Mouse (Mus musculus) gastrocnemius, postnatal 25 days (tissue): Measurements from ENCODE around the gene Mid1. TPM values are rescaled to one million over a fixed set of nuclear protein-coding genes. Genes with fewer than 3 reads are reported as not detected.
A peak's percentile ranks its signal among the peaks of the same experiment; 100 is the strongest.

Experiments used
- DNase-seq: peaks from one replicate; pipeline ENCODE4 v3.0.0; 2022
- long read RNA-seq, 2 experiments: library from polyadenylated mRNA; stranded (forward); transcript quantifications; one replicate each; pipeline ENCODE4 v2.0.0; 2021
- total RNA-seq, 2 experiments: library from RNA; stranded (reverse); gene quantifications; 1 replicate in 1 of 2; 2 replicates in 1 of 2; pipeline ENCODE4 v1.2.3; 2021

Mid1 gene
- 1 to 10 TPM; 3.1 to 6.7 TPM for total RNA-seq
- long read RNA-seq, experiment 1, partial matches to known transcripts = 0 of 5 reads
- long read RNA-seq, experiment 1, other reads (novel, unspliced or antisense) = 5 of 5 reads
- long read RNA-seq, experiment 2, partial matches to known transcripts = 1 of 10 reads
- long read RNA-seq, experiment 2, other reads (novel, unspliced or antisense) = 9 of 10 reads

DNA sequence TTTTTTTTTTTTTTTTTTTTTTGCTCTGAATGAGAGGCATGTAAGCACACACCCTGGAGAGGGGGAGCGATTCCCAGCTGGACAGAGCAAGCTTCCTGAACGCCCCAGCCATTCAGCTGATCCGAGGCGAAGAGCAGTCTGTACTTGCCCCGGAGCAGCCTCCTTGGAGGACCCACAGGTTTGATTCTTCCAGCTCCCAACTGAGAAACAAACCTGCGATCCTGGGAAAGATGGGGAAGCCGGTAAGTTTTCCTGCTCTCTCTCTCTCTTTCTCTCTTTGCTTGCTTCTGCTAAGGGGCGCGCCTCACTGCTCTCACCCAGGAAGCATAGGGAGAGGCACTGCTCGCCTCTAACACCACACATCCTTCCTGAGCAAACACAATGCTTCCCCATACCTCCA is at the start of gene Mid1:
Gene Mid1, plus strand, starts transcription at position 69 of the 400 bp plus-strand sequence.
- no peak for DNase-seq

DNA sequence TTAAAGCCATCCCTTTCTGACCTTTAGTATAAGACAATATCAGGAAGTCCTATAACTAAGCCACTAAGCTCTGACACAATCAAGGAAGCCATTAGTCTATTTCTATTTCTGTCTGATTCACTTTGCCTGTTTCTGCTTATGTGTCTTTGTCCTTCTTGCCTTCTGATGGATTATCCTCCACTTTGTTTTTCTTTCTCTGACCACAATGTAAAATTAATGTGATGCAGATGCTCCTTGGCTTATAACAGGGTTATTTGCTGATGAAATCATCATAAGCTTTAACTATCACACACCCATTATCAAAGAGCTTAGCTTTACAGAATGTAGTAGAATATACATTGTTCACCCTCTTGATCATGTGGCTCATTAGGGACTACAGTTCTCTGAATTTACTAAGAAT is 11.9 kb upstream of the Mid1 start:
- no peak for DNase-seq

- no peak for DNase-seq
Measured at GRCm38 (mm10) chrX:169676313-169676712, 8.7 kb upstream of the Mid1 start.

- no peak for DNase-seq
Measured at GRCm38 (mm10) chrX:169685731-169686130, 732 bp downstream of the Mid1 start.

GRCm38 (mm10) chrX:169691217-169691616 is 6.2 kb downstream of the Mid1 start:
- DNase-seq = no peak

DNA sequence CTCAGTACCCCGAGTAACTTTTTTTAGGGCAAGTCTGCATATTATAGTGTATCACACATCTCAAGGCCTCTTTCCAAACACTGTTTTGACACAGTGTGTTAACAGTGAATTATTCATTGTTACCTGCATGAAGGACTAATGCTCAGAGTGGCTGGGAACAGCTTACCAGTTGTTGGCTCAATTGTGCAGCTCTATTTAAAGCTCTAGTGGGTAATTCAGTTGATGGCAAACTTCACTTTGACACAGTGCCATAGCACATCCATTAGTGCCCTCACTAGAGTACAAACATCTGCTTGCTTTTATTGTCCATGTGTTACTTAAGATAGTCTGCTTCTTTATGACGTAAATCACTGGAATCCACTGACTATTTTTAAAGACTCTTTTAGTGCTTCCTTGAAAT is 6.7 kb downstream of the Mid1 start:
- DNase-seq = no peak

- no peak for DNase-seq
Measured at GRCm38 (mm10) chrX:169692225-169692909, 7.4 kb downstream of the Mid1 start.

DNA sequence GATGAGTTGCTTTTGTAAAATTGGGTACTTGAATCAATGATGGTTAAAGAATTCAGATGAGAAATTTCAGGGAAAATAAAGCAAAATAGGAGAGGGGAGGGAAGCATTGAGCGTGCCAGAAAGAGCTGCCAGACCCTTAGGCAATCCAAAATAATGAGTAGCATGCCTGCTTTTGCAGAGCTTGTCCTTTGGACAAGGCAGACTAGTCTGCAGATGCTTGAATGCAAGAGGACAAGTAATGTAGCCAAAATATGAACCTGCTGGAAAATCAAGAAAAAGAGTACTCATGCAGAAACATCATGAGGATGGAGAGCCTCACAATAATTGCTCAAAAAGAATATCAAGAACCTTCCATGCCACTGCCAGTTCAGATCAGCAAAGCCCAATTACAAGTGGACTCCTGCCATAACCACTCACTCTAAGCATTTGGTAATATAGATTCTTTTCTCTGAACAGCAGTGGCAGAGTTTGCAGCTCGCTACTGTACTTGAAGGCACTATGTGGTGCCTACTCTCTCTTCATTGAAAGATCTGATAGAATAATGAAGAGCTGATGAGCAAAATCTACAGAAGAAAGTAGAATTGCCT is 19.1 kb downstream of the Mid1 start:
- DNase-seq = peak; percentile 17

DNA sequence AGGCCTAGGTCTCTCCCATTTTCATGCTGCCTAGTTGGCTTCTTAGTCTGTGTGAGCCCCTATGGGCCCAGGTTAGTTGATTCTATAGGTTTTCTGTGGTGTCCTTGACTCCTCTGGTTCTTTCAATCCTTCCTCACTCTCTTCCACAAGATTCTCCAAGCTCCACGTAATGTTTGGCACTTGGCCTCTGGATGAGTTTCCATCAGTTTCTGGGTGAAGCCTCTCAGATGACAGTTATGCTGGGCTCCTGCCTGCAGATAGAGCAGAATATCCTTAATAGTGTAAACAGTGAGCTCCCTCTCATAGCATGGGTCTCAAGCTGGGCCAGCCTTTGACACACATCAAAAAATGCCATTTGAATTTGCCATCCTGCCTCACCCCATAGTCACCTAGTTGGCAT is 38.5 kb downstream of the Mid1 start:
- DNase-seq = no peak

DNA sequence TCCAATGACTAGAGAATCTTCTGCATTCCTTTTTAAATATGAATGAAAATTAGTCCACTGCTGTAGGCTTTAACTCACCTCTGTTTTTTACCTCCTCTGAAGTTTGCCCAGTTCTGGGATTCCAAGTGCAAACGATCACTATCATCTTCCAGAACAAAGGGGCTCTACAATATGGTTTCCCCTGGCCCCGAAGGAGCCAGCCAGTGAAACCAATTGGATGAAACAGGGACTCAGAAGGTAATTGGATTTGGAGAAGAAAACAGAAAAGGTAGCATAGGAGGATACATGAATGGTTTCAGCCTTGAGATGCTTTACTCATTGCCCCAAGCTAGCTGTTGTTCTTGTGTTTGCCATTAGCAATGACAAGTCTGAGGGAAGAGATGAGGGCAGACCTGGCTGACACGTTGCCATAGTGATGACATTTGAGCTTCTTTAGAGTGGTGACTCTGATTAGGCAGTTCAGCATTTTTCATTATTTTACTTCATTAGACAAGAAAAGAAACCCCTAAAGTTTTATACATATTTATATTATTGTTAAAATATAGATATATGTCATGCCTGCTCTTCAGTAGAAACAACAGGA is 50.5 kb downstream of the Mid1 start:
- DNase-seq = no peak

DNA sequence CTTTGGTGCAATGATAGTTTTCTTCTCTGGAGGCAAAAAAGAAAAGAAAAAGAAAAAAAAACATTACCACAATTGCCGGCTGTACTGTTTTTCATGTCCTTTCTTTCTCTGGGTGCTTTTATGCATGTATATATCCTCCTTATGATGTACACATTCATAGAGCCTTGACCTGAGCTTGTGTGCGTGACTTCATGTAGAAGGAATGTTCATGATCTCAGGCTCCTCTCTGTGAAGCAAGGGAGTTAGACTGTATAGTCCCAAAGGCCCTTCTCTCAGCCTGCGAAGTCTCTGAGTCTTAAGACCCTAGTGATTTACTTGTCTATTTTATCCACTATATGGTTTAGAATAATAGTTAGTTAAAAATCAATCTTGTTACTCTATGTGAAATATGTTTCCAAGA is 73.0 kb downstream of the Mid1 start:
- DNase-seq = no peak

DNA sequence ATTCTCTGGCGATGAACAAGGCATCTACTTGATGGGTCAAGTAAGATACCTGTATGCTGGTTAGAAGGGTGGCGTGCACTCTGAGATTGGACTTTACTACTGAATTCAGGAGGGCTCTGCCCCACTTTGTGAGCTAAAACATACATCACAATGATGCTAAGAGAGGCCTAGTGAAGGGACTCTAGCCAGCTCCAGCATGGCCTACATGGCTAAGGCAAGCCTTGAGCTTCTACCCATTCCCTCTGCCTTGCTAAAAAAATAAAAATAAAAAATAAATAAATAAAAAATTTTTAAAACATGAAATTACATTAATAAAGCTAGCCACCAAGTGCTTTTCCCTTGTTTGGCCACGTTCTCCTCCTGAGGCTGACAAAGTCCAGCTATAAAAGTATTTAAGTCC is 94.5 kb downstream of the Mid1 start, which contains the start of gene 4933400A11Rik:
Gene 4933400A11Rik, minus strand, starts transcription at position 101 of the 400 bp plus-strand sequence.
- DNase-seq = no peak

DNA sequence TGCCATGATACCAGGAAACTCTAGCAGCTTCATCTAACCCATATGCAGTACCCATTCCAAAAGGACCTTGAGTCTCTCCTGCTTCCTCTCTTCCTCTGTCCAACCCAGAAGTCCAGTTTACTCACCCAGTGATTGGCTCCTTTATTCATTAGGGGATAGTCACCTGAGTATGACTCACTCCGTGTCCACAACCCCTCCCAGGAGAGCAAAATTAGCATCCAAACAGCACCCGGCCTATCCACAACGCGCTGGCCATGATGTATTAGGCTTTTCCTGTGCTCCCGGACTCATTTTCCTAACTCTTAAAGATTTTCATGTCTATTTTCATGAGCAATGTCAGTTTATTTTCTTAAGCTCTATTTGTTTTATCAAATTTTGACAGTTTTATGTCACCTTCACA is 104.7 kb downstream of the Mid1 start:
- no peak for DNase-seq

GRCm38 (mm10) chrX:169792879-169793278 is 107.9 kb downstream of the Mid1 start:
- DNase-seq = no peak

- DNase-seq = peak; percentile 12
Measured at GRCm38 (mm10) chrX:169794421-169794820, 109.4 kb downstream of the Mid1 start.

GRCm38 (mm10) chrX:169794831-169795311 is 109.9 kb downstream of the Mid1 start:
- peak; percentile 8 for DNase-seq

DNA sequence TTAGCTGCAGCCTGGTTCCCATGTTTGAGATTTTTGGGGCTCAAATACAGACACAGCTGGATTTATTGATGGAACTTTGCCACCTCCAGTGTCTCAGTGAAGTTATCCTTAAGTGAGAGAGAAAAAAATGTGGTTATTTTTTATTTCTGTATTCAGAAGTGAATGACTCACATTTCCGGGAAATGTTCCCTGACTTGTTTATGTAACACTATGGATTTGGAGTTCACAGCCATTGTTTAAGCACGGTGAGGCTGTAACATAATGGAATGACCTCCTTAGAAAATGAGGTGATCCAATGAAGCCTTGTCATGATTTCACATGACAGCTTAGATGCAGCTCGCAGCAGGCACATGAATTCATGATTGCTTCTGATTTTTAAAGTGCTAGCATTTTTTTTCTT is 112.1 kb downstream of the Mid1 start:
- no peak for DNase-seq

DNA sequence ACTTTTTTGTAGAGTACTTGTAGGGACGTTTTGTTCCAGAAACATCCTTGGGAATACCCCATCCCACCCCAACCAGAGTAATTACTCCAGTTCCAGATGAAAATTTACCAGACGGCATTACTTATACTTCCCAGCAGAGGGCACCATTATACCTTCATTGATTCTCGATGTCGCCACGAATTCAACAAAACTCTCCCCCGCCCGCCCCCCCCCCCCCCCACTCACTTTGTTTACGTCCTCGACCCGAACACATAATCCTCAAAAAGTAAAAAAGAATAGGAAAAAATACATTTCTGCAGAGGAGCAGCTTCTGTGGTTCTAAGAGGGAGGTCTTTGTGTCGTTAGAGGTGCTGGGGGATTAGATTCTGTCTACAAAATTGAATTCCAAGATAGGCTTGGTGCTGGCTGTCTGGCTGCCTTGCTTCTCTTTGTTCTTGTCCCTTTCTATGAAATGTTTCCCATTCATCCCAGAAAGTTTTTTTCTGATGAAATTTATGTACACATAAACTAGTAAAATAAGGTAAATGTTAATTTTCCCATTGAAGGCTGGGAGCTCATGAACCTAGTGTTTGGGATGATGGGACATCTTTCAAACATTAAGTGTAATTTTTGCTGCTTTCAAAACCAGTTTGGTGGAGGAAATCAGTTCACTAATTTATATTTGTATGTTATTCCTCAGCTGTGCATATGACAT is 114.1 kb downstream of the Mid1 start:
- no peak for DNase-seq

DNA sequence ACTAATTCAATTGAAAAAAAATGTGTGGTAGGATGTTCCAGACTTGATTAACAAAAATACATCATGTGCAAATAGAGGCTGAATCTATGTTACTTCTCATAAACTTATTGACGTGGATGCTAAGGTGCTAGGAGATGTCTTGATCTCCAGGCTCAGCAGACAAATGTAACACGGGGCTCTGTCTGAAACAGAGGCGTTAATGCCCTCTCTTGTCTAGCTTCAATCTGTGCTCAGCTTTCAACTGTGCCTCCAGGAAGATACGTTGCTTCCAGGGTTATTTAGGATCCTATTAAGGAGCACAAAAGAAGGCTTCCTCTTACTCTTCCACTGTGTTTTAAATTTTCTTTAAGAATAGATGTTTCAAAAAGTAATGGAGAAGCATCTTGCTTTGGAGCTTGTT is 115.2 kb downstream of the Mid1 start:
- DNase-seq = no peak

- no peak for DNase-seq
Measured at GRCm38 (mm10) chrX:169805791-169806190, 120.8 kb downstream of the Mid1 start.

- DNase-seq = no peak
Measured at GRCm38 (mm10) chrX:169807744-169808143, 122.7 kb downstream of the Mid1 start.

DNA sequence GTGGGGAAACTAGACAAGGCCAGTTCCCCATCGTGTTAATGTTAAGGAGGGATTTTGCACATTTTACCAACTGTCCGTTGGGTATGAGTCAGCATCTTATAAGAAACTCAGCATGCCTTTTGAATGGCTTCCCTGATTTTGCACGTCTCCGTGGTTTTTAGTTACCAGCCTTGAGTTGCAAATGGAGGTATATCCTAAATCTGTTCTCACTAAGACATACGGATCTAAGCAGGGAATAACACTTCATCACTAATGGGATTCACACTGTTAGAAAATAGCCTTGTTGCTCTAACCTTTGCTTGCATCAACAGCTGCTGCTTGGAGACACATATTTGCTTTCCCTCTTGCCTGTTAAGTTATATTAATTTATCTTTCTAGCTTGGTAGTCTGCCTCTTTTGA is 126.3 kb downstream of the Mid1 start:
- DNase-seq = no peak

GRCm38 (mm10) chrX:169811783-169812182 is 126.8 kb downstream of the Mid1 start:
- no peak for DNase-seq
